Mouse (Mus musculus) megakaryocyte progenitor cell, adult 5-6 weeks (primary cell): Measurements from ENCODE around the gene Cnnm3. TPM values are rescaled to one million over a fixed set of nuclear protein-coding genes. Genes with fewer than 3 reads are reported as not detected.
A peak's percentile ranks its signal among the peaks of the same experiment; 100 is the strongest.
"Not testable (repeated sequence)": the region's sequence is repeated elsewhere in the genome, so short reads cannot be mapped to it uniquely, and the experiment has no call there.

Source experiments
- ATAC-seq: replicated peaks from 2 replicates; pipeline ENCODE4 v1.8.0; 2016; ENCODE audit warnings: mild to moderate bottlenecking, moderate TSS enrichment, inconsistent platforms; ENCODE audit not compliant: poor library complexity
- total RNA-seq, 2 experiments: library from RNA; stranded (forward) in 1 of 2; stranded (reverse) in 1 of 2; fragments of 157-497, 149-512 nt in 1 of 2; fragments of 200-1000 nt in 1 of 2; gene quantifications; 2 replicates each; pipeline versions ENCODE4 v1.2.3 to v1.2.4; 2015 to 2017

The Cnnm3 gene
- total RNA-seq, 2 experiments from 2014 or later = 13.0 TPM

- ATAC-seq = peak; percentile 76
Measured at GRCm38 (mm10) chr1:36534595-36535058, 23.0 kb downstream of the Cnnm3 start.

DNA sequence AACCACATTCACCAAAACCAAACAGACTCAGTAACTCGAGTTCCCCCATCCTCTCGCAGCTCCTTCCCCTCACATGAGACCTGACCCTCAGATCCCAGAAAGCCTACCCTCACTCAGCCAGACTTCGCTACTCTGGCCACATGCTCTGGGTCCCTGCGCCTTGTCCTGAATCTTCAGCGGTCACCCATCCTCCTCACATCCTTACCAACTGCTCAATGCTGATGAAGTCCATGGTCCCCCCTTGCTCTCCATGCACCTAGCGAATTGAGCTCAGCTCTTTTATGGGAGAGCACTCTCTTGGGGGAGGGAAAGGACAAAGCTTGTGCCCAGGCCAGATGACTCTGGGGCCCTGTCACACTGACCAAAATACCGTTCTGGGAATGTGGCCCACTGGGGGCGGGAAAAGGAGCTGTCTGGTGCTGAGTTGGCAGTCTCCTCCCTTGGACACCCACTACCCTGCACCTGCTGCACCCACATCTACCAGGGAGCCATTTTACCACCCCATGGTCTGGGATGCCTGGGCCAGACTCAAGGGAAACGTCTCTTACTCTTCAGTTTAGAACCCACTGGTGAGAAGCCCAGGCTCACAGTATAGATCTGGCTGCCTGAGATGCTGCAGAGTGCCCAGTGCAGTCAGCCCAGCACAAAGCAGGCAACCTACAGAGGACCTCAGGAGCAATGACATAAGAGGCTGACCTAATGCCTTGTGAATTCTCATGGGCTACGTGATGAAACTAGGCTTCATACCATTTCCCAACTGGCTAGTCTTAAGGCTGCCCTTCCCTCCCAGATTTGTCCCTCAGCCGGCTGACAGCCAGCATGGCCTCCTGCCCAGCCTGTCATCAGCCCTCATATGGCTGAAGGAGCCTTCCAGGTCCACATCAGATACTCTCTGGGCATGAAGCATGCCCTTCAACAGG, 24.1 kb downstream of the Cnnm3 start:
- no peak for ATAC-seq

DNA sequence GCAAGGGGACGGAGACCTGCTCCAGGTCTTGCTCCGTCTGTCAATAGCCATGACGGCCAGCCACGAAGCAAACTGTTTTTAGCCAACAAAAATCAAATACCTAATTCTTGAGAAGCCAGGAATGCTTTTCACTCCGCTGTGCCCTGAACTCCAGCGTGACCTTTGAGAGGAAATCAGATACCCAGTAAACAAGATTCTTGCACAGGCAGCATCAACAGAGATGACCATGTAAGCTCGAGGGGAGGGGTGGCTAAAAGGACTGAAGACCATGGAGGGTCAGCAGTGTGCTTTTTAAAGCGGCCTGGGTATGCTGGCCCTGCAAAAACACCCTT, 24.7 kb downstream of the Cnnm3 start:
- no peak for ATAC-seq

GRCm38 (mm10) chr1:36536783-36537182, 25.1 kb downstream of the Cnnm3 start, which contains the start of gene Ankrd23:
Gene Ankrd23, minus strand, starts transcription at chr1:36536883.
- not testable (repeated sequence) for ATAC-seq

DNA sequence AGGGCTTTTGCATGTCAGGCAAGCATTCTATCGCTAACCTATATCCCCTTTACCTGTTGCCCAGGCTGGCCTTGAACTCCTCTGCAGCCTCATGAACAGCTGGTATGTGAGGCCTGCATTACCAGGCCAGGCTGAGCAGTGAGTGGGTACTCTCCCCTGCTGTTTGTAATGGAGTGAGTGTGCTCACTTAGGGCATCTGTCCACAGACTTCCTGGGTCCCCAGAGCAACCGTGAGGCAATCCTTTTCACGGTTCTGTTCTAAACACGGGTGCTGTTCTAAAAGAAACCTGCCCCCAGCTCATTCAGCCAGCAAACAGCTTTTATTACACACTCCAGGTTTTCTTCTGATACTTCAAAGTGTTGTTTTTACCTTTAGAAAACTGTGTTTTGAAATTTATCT, 27.1 kb downstream of the Cnnm3 start:
- no peak for ATAC-seq

DNA sequence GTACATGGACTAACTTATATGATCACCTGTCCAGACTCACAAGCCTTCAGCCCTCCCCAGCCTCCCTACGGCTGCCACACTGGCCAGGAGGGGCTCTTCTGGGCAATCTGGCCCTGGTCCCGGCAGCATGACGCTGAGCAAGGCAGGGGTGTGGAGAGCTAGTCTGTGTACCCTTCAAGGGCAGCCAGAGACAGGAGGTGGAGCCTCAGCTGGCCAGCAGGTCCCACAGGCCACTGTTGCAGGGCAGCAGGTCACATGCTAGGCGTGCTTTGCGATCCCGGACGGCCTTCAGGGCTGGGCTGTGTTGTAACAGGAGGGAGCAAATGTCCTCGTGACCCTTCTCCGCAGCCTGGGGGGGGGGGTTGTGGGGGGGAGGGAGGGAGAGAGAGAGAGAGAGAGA, 27.5 kb downstream of the Cnnm3 start, which contains the start of gene Gm42417:
Gene Gm42417, minus strand, starts transcription at position 244 of the 400 bp plus-strand sequence.
- no peak for ATAC-seq

- ATAC-seq = no peak
Measured at GRCm38 (mm10) chr1:36540132-36540531, 28.5 kb downstream of the Cnnm3 start.

GRCm38 (mm10) chr1:36540807-36541206, 29.1 kb downstream of the Cnnm3 start:
- no peak for ATAC-seq

- no peak for ATAC-seq
Measured at GRCm38 (mm10) chr1:36541844-36542243, 30.2 kb downstream of the Cnnm3 start.

GRCm38 (mm10) chr1:36542925-36543324, 31.3 kb downstream of the Cnnm3 start:
- ATAC-seq = no peak

GRCm38 (mm10) chr1:36545382-36545781, 33.7 kb downstream of the Cnnm3 start:
- no peak for ATAC-seq

- ATAC-seq = no peak
Measured at GRCm38 (mm10) chr1:36545845-36546600, 34.4 kb downstream of the Cnnm3 start.

- ATAC-seq = peak; percentile 97
Measured at GRCm38 (mm10) chr1:36546888-36547471, 35.3 kb downstream of the Cnnm3 start, which contains the start of gene Ankrd39. Gene Ankrd39, minus strand, starts transcription at chr1:36547445.

- no peak for ATAC-seq
Measured at GRCm38 (mm10) chr1:36547981-36548598, 36.4 kb downstream of the Cnnm3 start.

- ATAC-seq = no peak
Measured at GRCm38 (mm10) chr1:36548771-36549170, 37.1 kb downstream of the Cnnm3 start.

GRCm38 (mm10) chr1:36549491-36549890, 37.8 kb downstream of the Cnnm3 start:
- no peak for ATAC-seq

DNA sequence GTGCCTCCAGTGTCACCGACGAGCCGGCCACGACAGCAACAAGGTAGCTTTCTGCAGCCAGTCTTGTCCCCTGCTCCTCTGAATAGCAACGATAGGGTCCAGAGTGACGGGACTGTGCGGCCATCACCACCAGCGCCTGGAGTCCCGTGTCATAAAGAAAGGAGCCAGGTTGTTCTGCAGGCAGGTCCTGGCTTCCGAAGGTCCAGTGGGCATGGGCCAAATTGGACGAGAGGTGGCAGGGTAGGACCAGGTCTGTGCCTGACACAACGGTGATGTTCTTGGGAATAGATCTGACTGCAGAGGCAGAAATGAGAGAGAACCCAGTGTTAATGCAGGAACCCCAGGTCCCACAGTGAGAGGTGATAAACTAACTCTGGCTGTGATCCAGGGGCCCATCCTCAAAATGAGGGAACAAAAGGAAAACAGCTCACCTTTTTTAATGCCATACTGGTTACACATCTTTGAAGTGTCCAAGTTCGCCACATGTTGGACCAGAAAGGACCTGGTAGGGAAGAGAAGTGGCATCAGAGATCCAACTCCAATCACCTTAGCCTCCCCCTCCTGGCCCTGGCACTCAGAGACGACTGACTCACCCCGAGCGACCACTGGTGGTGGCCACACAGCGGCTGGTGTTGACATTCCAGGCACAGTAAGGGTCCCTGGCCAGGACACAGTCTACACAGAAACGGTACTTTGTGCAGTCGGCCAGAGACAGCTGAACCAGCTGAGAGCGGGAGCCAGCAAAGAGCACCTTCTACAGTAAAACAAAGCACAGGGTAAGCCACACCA, 38.6 kb downstream of the Cnnm3 start:
- no peak for ATAC-seq

- no peak for ATAC-seq
Measured at GRCm38 (mm10) chr1:36551904-36552303, 40.2 kb downstream of the Cnnm3 start.

GRCm38 (mm10) chr1:36552506-36552905, 40.8 kb downstream of the Cnnm3 start:
- ATAC-seq = no peak
